Mouse (Mus musculus) CD4-positive, CD25-positive, alpha-beta regulatory T cell, adult 4 months (primary cell): ENCODE measurements around the gene Sphkap. TPM values are rescaled to one million over a fixed set of nuclear protein-coding genes. Genes with fewer than 3 reads are reported as not detected.

ENCODE experiments used
- ATAC-seq: one replicate; pipeline ENCODE4 v1.8.0; 2017
- polyA plus RNA-seq, 2 experiments: library from polyadenylated mRNA; unstranded; fragments of 100-300 nt; shearing (Covaris generic); gene quantifications; one replicate each; pipeline ENCODE4 v1.2.1; 2017

The Sphkap gene
- polyA plus RNA-seq = not detected

DNA sequence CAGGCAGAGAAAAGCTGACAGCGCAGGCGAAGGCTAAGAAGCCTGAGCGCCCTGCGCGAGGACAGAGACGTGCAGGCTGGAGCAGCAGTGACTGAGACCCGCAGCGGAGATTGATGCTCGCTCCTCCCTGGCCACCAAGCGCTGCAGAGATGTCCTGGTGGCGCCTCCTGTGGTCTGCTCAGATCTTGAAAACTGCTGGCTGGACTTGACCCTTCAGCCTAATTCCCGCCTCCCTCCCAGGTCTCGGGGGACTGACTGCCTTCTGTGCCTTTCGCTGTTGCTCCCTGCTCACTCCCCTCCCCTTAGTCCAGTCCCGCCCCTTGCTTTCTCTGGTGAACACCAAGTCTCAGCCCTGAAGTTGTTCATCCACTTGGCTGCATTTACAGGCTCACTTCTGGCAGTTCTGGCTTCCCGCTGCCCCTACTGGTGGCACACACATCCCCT lies at the start of gene Sphkap:
Gene Sphkap (minus strand): TSS at position 180 of the 444 bp plus-strand sequence.
- ATAC-seq = no peak

DNA sequence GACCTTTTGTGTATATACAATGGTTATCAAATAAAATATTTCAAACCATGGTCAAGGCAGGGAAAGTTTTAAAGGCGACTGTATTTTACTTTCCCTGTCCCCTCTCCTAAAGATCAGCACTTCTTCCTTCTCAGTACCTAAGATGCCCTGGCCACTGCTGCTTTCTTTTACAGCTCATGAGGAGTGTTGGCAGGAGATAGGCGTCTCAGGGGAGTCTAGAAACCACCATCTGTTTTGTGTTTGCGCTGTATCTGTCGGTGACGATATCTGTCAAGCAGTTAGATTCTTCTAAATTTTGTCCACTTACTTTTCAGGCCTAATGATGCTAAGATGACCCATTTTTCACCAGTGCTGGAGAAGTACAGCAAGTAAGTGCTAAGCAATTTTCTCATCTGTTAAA lies 43.3 kb upstream of the Sphkap start:
- no peak for ATAC-seq

DNA sequence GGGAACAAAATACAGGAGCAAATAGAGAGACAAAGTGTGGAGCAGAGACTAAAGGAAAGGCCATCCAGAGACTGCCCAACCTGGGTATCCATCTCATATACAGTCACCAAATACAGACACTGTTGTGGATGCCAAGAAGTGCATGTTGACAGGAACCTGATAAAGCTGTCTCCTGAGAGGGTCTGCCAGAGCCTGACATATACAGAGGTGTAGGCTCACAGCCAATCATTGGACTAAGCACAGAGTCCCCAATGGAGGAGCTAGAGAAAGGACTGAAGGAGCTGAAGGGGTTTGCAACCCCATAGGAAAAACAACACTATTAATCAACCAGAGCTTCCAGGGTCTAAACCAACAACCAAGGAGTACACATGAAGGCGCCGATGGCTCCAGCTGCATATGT lies 32.4 kb upstream of the Sphkap start:
- no peak for ATAC-seq

DNA sequence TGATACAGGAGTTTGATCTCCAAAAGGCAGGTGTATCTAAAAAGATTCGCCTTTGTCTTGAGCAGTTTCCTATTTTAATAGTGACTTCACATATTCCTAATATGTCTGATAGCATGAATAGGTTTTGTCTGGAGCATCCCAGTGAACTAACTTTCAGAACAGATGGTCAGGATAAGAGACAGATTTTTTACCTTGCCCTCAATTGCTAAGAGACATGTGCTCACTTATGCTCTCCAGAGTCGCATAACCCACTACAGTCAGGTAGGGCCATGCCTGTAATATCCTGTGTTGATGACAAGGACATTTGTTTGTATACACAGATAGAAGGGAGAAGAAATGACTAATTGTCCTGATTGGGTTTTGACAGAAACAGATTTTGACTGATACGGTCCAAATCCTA lies 25.9 kb upstream of the Sphkap start:
- ATAC-seq = no peak

DNA sequence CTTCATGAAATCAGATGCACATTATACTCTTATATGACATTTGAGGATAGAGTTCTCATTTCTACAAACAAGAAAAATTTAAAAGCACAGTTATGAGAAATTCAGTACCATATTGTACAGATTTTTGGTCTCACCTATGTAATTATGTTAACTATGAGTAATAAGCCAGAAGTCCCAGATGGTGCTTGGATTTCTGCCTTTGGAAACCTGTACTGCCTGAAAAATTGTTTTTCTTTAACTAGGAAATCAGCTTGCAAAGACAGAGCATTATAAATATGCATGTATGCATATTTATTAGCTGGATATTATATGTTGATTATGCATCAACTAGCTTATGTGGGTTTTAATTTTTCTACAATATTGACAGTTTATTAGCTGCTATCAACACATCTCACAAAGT lies 21.9 kb upstream of the Sphkap start:
- no peak for ATAC-seq

DNA sequence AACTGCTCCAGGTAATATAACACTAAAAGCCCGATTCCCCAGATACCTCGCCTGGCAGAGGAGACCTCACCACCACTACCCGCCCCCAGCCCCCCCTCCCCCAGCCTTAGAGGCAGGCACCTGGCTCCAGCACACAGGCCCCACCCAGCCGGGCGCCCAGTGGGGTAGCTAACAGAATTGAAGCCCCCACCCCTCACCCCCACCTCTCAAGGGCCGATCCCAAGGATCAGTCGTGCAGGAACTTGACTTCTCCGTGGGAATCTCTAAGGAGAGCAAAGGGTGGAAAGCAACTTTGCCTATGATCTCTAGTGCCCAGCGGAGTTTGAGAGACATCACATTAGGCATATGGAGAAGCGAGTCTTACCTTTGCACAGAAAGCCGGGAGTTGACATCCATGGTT lies 384 bp downstream of the Sphkap start:
- no peak for ATAC-seq

DNA sequence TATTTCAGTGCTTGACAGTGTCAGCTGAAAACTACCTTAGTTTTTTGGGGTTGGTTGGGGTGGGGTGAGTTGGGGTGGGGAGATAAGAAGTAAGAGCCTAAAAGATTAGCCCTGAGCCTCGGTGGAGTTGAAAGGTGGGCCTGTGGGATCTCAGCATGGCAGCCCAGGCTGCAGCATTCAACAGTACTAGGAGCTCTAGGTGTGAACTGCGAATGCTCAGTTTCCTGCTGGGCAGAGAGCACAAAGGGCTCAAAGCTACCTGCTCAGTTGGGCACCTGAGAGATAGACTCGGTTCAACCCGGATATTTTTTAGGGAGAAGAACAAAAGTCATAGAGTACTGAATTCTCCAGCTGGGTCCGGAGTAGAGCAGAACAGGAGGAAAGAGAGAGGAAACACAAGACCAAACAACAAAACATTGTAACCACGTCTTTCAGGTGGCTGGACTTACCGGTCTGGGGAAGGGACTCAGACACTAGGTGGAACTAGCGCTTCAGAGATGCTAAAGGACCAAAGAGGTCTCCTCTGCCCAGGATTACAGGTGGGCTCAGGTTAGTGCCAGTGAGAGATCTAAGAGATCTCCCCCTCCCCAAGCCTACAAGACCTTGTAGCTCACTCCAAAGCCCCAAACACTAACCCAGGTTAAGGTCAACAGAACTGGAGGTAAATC lies 984 bp downstream of the Sphkap start:
- ATAC-seq = no peak

DNA sequence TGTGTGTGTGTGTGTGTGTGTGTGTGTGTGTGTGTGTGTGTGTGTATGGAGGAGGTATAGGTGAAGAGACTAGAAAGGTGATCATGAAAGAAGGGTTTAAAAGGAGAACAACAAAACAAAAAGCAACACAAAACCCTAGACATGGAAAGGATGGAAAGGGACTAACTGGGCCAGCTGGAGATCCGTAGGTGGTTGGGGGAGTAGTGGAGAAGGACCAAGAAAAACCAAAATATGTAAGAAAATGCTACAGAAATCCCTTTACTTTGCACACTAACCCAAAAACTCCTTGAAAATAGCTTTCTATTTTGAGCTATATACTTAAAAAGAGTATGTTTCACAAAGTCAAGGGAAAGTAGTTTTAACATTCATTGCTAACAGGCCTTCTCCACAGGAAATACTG lies 6.9 kb downstream of the Sphkap start:
- ATAC-seq = no peak

DNA sequence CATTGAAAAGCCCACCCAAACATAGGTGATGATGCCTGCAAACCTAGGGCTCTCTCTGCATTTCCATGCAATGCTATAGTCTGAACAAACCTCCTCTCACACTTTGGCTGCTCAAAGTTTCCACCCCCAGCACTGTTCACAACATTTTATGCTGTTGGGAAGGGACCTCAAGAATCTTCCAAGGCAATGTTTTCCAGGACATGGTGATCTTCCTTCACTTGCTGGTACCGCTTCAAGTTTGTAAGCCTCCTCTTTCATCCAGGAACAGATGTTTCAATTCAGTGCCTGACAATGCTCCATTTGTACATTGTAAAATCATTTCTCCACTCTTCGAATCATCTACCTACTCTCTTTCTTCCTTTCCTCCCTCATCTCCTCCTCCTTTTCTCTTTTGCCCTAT lies 11.7 kb downstream of the Sphkap start:
- no peak for ATAC-seq

DNA sequence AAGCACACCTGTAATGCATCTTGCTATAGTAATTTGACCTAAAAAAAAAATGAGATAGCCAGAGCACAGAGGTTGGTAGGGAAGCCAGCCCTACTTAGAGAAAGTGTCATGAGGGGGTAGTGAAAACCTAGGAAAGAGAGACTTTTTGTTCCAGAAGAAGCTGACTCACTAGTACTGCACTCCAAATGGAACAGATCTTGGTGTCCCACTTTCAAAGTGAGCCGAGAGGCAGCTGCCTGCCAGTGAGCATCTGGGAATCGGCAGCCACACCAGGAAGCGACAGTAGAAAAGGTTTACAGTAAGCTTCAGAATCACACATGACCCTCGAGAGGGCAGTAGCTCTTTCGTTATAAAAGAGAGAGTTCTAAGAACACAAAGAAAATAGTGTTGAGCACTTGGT lies 12.4 kb downstream of the Sphkap start:
- ATAC-seq = no peak

DNA sequence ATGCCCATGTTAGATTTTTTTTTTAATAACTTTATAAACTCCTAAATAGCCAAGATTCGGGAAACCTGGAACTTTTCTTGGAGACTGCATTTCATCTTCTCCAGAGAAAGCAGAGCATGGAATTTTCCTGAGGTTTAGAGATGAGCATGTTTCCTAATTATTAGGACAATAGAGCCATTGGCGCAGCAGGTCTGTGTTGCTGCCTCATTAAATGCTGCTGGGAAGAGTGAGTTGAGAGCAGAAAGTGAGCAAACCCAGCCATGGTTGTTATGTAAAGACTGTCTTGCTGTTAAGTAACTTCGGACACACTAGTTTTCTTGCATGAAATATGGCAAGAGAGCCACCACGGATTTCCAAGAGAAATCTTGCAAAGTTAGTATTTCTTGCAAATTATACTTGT lies 18.6 kb downstream of the Sphkap start:
- ATAC-seq = no peak

DNA sequence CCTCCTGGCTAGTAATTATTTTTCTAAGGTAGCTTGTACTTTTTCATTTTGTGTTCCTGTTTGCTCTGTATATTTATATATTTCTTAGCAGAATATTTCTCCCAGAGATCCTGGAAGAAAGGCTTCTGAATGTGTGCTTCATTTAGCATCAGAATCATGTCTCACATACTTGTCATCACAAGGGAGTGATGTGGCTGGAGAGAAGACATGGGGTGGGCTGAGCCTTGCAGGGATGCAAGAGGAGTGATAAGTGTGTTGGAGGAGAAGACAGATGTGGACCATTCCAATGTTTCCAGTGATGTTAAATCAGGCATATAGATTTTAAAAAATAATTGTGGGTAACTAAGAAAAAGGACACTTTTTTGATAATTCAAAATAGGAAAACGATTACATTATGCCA lies 30.6 kb downstream of the Sphkap start:
- ATAC-seq = no peak

DNA sequence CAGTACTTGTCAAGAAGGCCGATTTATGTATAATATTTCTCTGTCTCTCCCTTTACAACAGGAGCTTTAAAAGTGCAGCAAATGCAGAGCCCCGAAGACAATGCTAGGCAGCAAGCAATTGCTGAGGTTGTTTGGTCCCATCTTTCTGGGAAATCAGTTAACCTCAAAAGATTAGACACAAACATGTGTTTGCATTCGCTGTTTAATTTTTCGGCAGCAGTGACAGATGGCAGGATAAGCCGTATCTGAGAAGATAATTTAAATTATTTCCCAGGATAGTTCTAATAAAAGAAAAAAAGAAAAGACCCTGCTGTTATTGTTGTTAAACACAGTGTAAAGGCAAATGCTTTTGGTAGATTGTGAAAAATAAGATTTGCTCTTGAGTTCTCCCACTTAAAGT lies 41.5 kb downstream of the Sphkap start:
- ATAC-seq = no peak

DNA sequence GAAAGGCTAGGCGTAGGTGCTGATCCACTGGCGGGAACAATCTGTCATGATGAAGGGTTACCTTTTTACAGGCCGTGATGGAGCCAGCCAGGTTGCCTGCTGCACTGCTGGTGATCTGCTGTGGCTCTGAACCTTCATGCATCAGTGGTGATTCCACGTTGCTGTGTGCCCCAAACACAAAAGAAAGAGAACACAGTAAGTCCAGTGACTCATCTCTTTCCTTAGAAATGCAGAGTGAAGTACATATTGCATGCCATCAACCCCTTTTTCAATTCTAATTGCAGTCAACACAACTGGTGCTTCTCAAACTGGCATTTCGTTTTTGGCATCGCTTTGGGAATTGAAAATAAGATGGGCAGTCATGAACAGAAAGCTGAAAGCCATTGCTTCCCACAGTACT lies 45.8 kb downstream of the Sphkap start:
- no peak for ATAC-seq

DNA sequence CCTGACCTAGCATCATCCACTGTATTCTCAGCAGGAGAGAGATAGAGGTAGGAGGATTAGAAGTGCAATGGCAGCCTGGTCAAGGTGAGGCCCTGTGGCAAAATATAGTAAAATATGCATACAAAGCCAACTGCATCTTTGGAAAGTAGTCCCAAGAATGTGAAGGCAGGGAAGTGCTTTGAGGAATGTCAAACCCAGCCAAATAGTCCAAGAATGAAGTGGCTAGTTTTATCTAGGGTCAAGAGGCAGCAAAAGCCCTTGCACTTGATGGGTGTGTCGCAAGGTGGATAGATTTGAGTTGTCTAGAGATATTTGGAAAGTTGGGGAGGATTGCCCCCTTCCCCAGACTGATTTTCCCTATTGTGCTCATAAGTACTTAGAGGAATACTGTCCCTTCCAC lies 61.5 kb downstream of the Sphkap start:
- ATAC-seq = no peak

DNA sequence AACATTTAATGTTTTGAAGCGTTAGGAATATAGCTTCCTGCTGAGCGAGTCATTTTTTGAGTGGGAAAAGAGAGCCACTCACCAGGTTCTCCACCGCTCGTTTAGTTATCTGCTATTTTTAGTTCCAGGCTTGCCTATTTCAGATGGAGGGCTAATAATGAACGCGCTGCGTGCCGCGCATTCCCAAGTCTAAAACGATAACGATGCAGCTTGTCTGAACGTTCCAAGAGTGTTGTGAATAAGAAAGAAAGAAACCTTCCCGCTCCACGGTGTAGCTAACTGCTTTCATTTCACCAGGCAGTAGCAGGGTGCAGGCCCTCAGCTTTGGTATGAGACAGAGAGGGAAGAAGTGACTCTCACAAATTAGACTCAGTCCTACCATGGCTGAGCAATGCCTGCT lies 62.4 kb downstream of the Sphkap start:
- ATAC-seq = no peak

DNA sequence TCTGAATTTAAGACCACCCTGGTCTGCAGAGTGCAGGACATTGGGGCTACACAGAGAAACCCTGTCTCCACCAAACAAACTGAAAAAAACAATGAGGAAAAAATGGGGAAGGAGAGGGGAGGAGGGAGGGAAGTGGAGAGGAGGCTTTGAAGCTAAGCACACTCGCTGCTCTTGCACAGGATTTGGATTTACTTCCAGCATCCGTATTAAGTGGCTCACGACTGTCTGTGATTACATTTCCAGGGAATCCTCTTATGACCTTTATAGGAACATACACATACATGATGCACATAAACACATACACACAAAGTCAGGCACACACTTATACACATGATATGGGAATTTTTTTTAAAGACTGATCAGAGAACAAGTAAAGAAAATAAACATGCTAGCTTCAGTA lies 62.9 kb downstream of the Sphkap start:
- no peak for ATAC-seq

DNA sequence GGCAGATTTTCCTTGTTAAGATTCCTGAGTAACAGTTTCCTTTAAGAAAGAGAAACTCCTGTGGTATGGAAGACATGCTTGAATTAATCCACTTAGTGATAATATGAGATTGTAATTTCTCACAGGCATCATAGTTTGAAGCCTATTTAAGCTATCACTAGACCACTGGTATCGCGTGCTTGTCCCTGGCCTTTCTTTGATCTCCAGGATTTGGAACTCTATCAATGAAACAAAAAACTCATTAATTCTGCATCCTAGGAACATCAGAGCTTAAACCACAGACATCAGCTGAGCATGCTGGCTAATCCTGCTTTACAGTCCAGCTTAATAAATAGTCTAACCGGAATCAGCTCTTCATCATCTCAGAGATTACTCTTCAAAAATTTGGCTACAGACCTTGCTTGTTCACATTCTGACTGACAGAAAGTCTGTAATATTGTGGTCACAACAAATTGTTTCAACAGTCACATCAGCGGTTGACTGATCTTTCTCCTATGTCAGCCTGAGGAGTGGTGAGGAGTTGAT lies 65.2 kb downstream of the Sphkap start:
- ATAC-seq = no peak

DNA sequence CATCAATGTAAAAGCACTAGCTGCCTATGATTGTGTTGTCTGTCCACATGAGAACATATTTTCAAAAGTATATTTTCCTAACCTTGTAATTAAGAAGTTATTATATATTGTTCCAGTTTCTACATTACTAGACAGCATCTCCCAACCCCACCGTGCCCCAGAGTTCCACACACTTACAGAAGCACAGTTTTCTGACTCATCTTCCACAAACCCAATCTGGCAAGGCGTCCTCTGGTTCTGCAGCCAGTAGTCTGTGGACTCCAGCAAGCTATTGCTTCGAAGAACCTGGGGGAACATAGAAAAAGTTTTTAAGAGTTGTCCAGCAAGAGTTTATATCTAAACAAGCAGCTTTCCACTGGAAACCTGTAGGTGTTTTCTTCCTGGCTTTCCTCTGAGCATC lies 68.6 kb downstream of the Sphkap start:
- no peak for ATAC-seq

DNA sequence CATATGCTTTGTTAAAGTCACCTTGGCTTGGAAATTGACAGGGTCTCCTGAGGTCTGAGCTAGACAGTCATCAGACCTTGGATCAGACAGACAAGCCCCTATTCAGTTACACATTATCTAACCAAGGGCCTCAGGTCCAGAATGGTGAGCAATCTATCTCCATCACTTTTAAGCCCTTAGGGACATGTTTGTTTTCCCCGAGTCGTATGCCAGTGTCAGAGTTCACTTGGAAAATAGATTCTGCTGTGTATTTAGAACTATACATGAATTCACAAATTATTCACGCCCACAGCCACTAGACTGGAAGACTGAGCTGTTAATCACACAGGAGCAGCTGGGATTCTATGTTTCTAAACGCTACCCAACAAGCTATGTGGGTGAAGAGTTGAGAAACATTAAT lies 91.1 kb downstream of the Sphkap start:
- ATAC-seq = no peak

DNA sequence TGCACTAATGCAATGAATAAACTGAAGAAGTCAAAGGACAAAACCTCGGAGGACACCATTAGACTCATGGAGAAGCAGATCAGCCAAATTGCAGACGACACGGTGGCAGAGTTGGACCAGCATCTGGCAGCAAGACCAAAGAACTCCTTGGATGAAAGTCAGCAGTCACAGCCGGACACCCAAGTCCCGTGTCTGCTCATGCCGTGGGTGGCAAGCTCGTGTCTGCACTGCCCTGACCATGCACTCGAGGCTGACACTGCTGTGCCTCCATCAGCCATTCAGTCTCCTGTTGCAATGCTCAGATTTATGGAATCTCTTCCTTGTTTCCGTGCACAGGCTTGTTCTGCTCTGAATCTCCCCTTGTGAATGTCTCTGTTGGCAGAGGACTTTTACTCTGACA lies 92.9 kb downstream of the Sphkap start:
- no peak for ATAC-seq

DNA sequence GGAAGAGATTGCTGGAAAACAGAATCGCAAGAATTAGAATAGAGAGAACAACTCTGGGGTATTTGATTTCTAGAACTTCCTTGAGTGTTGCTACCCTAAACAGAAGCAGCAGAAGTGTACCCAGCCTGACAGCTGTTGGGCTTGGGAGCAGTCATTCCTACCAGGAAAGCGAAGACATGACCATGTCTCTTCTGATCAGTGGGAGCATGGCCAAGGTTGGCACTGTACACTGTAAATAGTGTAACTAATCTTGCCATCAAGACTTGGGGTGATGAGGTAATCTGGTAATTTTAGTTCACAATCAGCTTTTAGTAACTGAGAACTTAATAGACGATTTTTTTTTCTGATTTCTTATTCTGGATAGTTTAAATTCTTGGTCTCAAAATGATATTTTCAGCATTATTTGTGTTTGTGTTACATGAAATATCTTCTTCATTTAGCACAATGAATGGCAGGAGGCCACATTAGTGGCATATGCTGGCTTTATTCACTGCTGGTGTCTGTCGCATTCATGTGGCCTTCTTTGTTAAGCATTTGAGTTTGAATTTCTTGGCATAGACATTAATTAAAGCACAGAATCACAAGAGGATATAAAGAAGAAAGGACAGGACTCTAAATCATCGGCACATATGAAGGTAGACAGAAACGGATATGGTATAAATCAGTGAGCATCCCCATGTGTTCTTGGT lies 96.2 kb downstream of the Sphkap start:
- no peak for ATAC-seq

DNA sequence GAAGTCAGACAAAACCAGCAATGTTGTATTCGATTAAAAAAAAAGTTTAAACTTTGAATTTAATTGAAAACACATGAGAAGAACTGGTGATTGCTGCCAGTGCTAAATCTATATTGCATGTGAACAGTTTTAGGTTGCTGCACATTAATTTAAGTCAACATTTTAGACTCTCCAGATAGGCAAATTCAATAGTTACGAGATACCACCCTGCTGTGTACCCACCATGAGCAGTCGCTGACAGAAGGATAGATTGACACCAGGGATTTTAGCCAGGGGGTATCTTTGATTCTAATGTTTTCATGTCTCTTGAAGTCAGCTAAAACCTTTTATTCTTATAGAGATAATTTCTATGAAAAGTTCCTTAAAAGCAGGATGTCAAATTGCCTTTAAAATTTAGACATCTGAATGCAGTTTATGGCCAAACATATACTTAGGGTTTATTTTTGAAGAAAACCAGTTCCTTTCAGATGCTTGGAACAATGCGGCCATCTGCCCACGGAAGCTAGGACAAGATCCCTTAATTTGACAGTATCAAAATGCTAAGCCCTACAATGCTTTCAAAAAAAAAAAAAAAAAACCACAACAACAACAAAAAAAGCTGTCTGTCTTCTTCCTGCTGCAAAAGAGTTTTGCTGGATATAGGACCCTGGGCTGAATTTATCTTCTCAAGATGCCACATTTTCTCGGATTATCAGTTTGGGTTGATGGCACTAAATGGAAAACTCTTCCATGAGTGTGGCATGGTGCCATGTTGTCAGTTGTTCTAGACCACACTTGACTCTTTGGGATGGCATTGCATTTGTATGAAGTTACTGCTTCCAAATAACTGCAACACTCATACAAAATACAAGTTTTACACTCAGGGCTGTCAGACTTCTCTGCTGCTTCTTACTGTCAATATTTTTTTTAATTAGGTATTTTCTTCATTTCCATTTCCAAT lies 110.6 kb downstream of the Sphkap start:
- ATAC-seq = no peak
